Mouse (Mus musculus) thymus, adult 2 months (tissue): ENCODE results near the gene Cacna2d3.

ENCODE experiments used
- CTCF ChIP-seq: fragments of 200-500 bp; IDR thresholded peaks from 2 replicates; pipeline ENCODE4 v1.5.1; 2012; ENCODE audit warnings: mild to moderate bottlenecking, control low read depth, low read length, moderate library complexity, borderline replicate concordance; ENCODE audit not compliant: control insufficient read depth, poor library complexity, insufficient read depth; ENCODE audit errors: extremely low read depth
- POLR2A ChIP-seq: fragments of 200-500 bp; IDR thresholded peaks from 2 replicates; pipeline ENCODE4 v1.6.1; 2012; ENCODE audit warnings: mild to moderate bottlenecking, low read length, control low read depth, moderate library complexity; ENCODE audit not compliant: control insufficient read depth, poor library complexity, insufficient read depth; ENCODE audit errors: extremely low read depth

GRCm38 (mm10) chr14:29277701-29278100 lies 444.0 kb downstream of the Cacna2d3 start:
- TF ChIP-seq CTCF = no peak
- TF ChIP-seq POLR2A = no peak
